Mouse (Mus musculus): ENCODE measurements at regions not wholly inside any gene's neighbourhood (a gene's known extent, or its start where the extent isn't known, plus 50 kb on each side); places are given as distances from the start of the nearest gene placed in this dataset.

GRCm38 (mm10) chrX:12373670-12374069 lies 213.5 kb upstream of the Bcor start:
- Histone ChIP-seq H3K9me3 (replicated peaks; ENCODE audit: control insufficient read depth, low read length) (no peaks in the 10 kb centered on the region), H3K27ac (ENCODE audit: low read length) (no peak overlapping the region), H3K9ac (ENCODE audit: low read length) (no peak overlapping the region), H3K4me2 (ENCODE audit: low read depth, low read length) (no peak overlapping the region), H3K27me3 (ENCODE audit: control insufficient read depth, insufficient read depth, low read length) (peaks cover 2% of the 10 kb centered on the region; the same call in 1 of the 2 replicates), H3K4me1 (ENCODE audit: control insufficient read depth, insufficient read depth, low read length) (no peaks in the 10 kb centered on the region; the same call in 1 of the 2 replicates), H3K36me3 (ENCODE audit: control insufficient read depth, insufficient read depth) (no peaks in the 10 kb centered on the region), H3K4me3 (ENCODE audit: low read length) (no peak overlapping the region)
- ATAC-seq (replicated peaks; ENCODE audit: extremely low read depth, insufficient read depth, low FRiP score), result no peak
- 63% methylated on average over 6 of the region's 6 CpGs for WGBS

GRCm38 (mm10) chrX:12375796-12376195 lies 211.8 kb upstream of the Atp6ap2 start:
- no peak overlapping the region for H3K4me3 ChIP-seq (ENCODE audit: low read length)
- no peak overlapping the region for H3K9ac ChIP-seq (ENCODE audit: low read length)
- no peaks in the 10 kb centered on the region; the same call in 1 of the 2 replicates for H3K4me1 ChIP-seq (ENCODE audit: control insufficient read depth, insufficient read depth, low read length)
- no peak for ATAC-seq (replicated peaks; ENCODE audit: extremely low read depth, insufficient read depth, low FRiP score)
- peaks cover under 1% of the 10 kb centered on the region; the same call in 1 of the 2 replicates for H3K27me3 ChIP-seq (ENCODE audit: control insufficient read depth, insufficient read depth, low read length)
- no peaks in the 10 kb centered on the region for H3K36me3 ChIP-seq (ENCODE audit: control insufficient read depth, insufficient read depth)
- 47% methylated on average over 1 of the region's 1 CpGs for WGBS
- no peak overlapping the region for H3K27ac ChIP-seq (ENCODE audit: low read length)
- no peaks in the 10 kb centered on the region for H3K9me3 ChIP-seq (replicated peaks; ENCODE audit: control insufficient read depth, low read length)
- H3K4me2 ChIP-seq (ENCODE audit: low read depth, low read length), result no peak overlapping the region

GRCm38 (mm10) chrX:12376238-12376980 lies 211.2 kb upstream of the Atp6ap2 start:
- H3K27ac ChIP-seq (ENCODE audit: low read length), result no peak overlapping the region
- H3K9ac ChIP-seq (ENCODE audit: low read length), result no peak overlapping the region
- ATAC-seq (replicated peaks; ENCODE audit: extremely low read depth, insufficient read depth, low FRiP score), result no peak
- no peaks in the 10 kb centered on the region; the same call in 1 of the 2 replicates for H3K4me1 ChIP-seq (ENCODE audit: control insufficient read depth, insufficient read depth, low read length)
- no peaks in the 10 kb centered on the region for H3K36me3 ChIP-seq (ENCODE audit: control insufficient read depth, insufficient read depth)
- H3K27me3 ChIP-seq (ENCODE audit: control insufficient read depth, insufficient read depth, low read length), result no peaks in the 10 kb centered on the region
- H3K4me3 ChIP-seq (ENCODE audit: low read length), result no peak overlapping the region
- H3K9me3 ChIP-seq (replicated peaks; ENCODE audit: control insufficient read depth, low read length), result no peaks in the 10 kb centered on the region
- 61% methylated on average over 6 of the region's 6 CpGs for WGBS
- no peak overlapping the region for H3K4me2 ChIP-seq (ENCODE audit: low read depth, low read length)

- Histone ChIP-seq H3K9ac (ENCODE audit: low read length) (no peak overlapping the region), H3K27me3 (ENCODE audit: control insufficient read depth, insufficient read depth, low read length) (no peaks in the 10 kb centered on the region; the same call in 1 of the 2 replicates), H3K4me3 (ENCODE audit: low read length) (no peak overlapping the region), H3K36me3 (ENCODE audit: control insufficient read depth, insufficient read depth) (no peaks in the 10 kb centered on the region), H3K4me2 (ENCODE audit: low read depth, low read length) (no peak overlapping the region), H3K9me3 (replicated peaks; ENCODE audit: control insufficient read depth, low read length) (no peaks in the 10 kb centered on the region), H3K27ac (ENCODE audit: low read length) (no peak overlapping the region), H3K4me1 (ENCODE audit: control insufficient read depth, insufficient read depth, low read length) (no peaks in the 10 kb centered on the region; the same call in 1 of the 2 replicates)
- WGBS, result 47% methylated on average over 7 of the region's 7 CpGs
- ATAC-seq (replicated peaks; ENCODE audit: extremely low read depth, insufficient read depth, low FRiP score), result peak; percentile 58; the same call in 1 of the 2 replicates
Measured at GRCm38 (mm10) chrX:12377441-12377840, 210.2 kb upstream of the Atp6ap2 start.

- Histone ChIP-seq H3K4me1 (ENCODE audit: control insufficient read depth, insufficient read depth, low read length) (no peaks in the 10 kb centered on the region), H3K27ac (ENCODE audit: low read length) (no peak overlapping the region), H3K9ac (ENCODE audit: low read length) (no peak overlapping the region), H3K9me3 (replicated peaks; ENCODE audit: control insufficient read depth, low read length) (no peaks in the 10 kb centered on the region), H3K36me3 (ENCODE audit: control insufficient read depth, insufficient read depth) (no peaks in the 10 kb centered on the region), H3K4me3 (ENCODE audit: low read length) (no peak overlapping the region), H3K27me3 (ENCODE audit: control insufficient read depth, insufficient read depth, low read length) (no peaks in the 10 kb centered on the region; the same call in 1 of the 2 replicates), H3K4me2 (ENCODE audit: low read depth, low read length) (no peak overlapping the region)
- WGBS, result 73% methylated on average over 7 of the region's 7 CpGs
- no peak for ATAC-seq (replicated peaks; ENCODE audit: extremely low read depth, insufficient read depth, low FRiP score)
Measured at GRCm38 (mm10) chrX:12392145-12392825, 195.3 kb upstream of the Atp6ap2 start.

- no peak overlapping the region for H3K27ac ChIP-seq (ENCODE audit: low read length)
- ATAC-seq (replicated peaks; ENCODE audit: extremely low read depth, insufficient read depth, low FRiP score), result no peak
- H3K4me2 ChIP-seq (ENCODE audit: low read depth, low read length), result no peak overlapping the region
- H3K4me3 ChIP-seq (ENCODE audit: low read length), result no peak overlapping the region
- H3K4me1 ChIP-seq (ENCODE audit: control insufficient read depth, insufficient read depth, low read length), result no peaks in the 10 kb centered on the region
- H3K9me3 ChIP-seq (replicated peaks; ENCODE audit: control insufficient read depth, low read length), result 0 out of 2 replicates have a peak, but pooled peaks cover 4% of the 10 kb centered on the region
- WGBS, result 71% methylated on average over 3 of the region's 3 CpGs
- no peaks in the 10 kb centered on the region for H3K27me3 ChIP-seq (ENCODE audit: control insufficient read depth, insufficient read depth, low read length)
- H3K9ac ChIP-seq (ENCODE audit: low read length), result no peak overlapping the region
- H3K36me3 ChIP-seq (ENCODE audit: control insufficient read depth, insufficient read depth), result no peaks in the 10 kb centered on the region
Measured at GRCm38 (mm10) chrX:12409319-12409718, 178.3 kb upstream of the Atp6ap2 start.

GRCm38 (mm10) chrX:12425566-12425965 lies 162.0 kb upstream of the Atp6ap2 start:
- Histone ChIP-seq H3K4me1 (ENCODE audit: control insufficient read depth, insufficient read depth, low read length) (no peaks in the 10 kb centered on the region), H3K9ac (ENCODE audit: low read length) (no peak overlapping the region), H3K36me3 (ENCODE audit: control insufficient read depth, insufficient read depth) (no peaks in the 10 kb centered on the region), H3K4me2 (ENCODE audit: low read depth, low read length) (no peak overlapping the region), H3K4me3 (ENCODE audit: low read length) (no peak overlapping the region), H3K27ac (ENCODE audit: low read length) (no peak overlapping the region), H3K27me3 (ENCODE audit: control insufficient read depth, insufficient read depth, low read length) (peaks cover 2% of the 10 kb centered on the region; the same call in 1 of the 2 replicates), H3K9me3 (replicated peaks; ENCODE audit: control insufficient read depth, low read length) (no peaks in the 10 kb centered on the region)
- WGBS, result 72% methylated on average over 6 of the region's 6 CpGs
- no peak for ATAC-seq (replicated peaks; ENCODE audit: extremely low read depth, insufficient read depth, low FRiP score)

- WGBS, result 79% methylated on average over 4 of the region's 4 CpGs
- Histone ChIP-seq H3K4me2 (ENCODE audit: low read depth, low read length) (no peak overlapping the region), H3K27me3 (ENCODE audit: control insufficient read depth, insufficient read depth, low read length) (peaks cover 2% of the 10 kb centered on the region; the same call in 1 of the 2 replicates), H3K4me3 (ENCODE audit: low read length) (no peak overlapping the region), H3K4me1 (ENCODE audit: control insufficient read depth, insufficient read depth, low read length) (no peaks in the 10 kb centered on the region), H3K27ac (ENCODE audit: low read length) (no peak overlapping the region), H3K9me3 (replicated peaks; ENCODE audit: control insufficient read depth, low read length) (0 out of 2 replicates have a peak, but pooled peaks cover 2% of the 10 kb centered on the region), H3K9ac (ENCODE audit: low read length) (no peak overlapping the region), H3K36me3 (ENCODE audit: control insufficient read depth, insufficient read depth) (no peaks in the 10 kb centered on the region)
- ATAC-seq (replicated peaks; ENCODE audit: extremely low read depth, insufficient read depth, low FRiP score), result no peak
Measured at GRCm38 (mm10) chrX:12426664-12427063, 160.9 kb upstream of the Atp6ap2 start.

- Histone ChIP-seq H3K9me3 (replicated peaks; ENCODE audit: control insufficient read depth, low read length) (0 out of 2 replicates have a peak, but pooled peaks cover 2% of the 10 kb centered on the region), H3K4me2 (ENCODE audit: low read depth, low read length) (no peak overlapping the region), H3K4me3 (ENCODE audit: low read length) (no peak overlapping the region), H3K4me1 (ENCODE audit: control insufficient read depth, insufficient read depth, low read length) (no peaks in the 10 kb centered on the region), H3K36me3 (ENCODE audit: control insufficient read depth, insufficient read depth) (no peaks in the 10 kb centered on the region), H3K9ac (ENCODE audit: low read length) (no peak overlapping the region), H3K27me3 (ENCODE audit: control insufficient read depth, insufficient read depth, low read length) (0 out of 2 replicates have a peak, but pooled peaks cover 2% of the 10 kb centered on the region), H3K27ac (ENCODE audit: low read length) (no peak overlapping the region)
- no peak for ATAC-seq (replicated peaks; ENCODE audit: extremely low read depth, insufficient read depth, low FRiP score)
- 83% methylated on average over 2 of the region's 2 CpGs for WGBS
Measured at GRCm38 (mm10) chrX:12432289-12432688, 155.3 kb upstream of the Atp6ap2 start.
